Mouse (Mus musculus) adrenal gland, postnatal 25 days (tissue): ENCODE results near the gene 4931414P19Rik. TPM values are rescaled to one million over a fixed set of nuclear protein-coding genes. Genes with fewer than 3 reads are reported as not detected.

Source experiments
- DNase-seq: peaks from one replicate; pipeline ENCODE4 v3.0.0; 2021; ENCODE audit warnings: mixed read lengths
- microRNA-seq, 2 experiments: library from miRNA; unstranded; fragments of <30 nt; microRNA quantifications; one replicate each; pipeline ENCODE4 v1.2.0; 2021
- total RNA-seq: library from RNA; stranded (reverse); gene quantifications from 2 replicates; pipeline ENCODE4 v1.2.3, GENCODE M21; 2021

4931414P19Rik gene
- total RNA-seq, 1 experiment from 2014 or later = 12.2 TPM

- no peak for DNase-seq
Observed at GRCm38 (mm10) chr14:54540771-54541170, 65.0 kb downstream of the 4931414P19Rik start.

DNA sequence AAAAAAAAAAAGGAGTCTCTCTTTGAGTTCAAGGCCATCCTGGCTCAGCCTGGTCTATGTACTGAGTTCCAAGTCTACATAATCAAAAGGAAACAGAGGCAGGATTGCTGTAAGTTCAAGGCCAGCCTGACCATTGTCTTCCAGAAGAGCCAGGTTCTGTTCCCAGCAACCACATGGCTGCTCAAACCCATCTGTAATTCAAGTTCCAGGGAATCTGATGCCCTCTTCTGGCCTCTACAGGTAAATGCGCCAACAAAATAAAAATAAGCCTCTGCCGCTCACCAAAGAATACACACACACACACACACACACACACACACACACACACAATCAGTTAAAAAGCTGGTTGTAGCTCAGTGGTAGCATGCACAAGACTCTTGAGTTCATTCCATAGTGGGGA lies 67.2 kb downstream of the 4931414P19Rik start:
- DNase-seq = no peak

Small RNA genes lying within 50 kb of the gene (microRNA-seq; reads per million reads assigned to microRNA genes)
- gene Mir686 (0 reads per million in 2 experiments), gene Mir6948 (0 to 0.34 reads per million in 2 experiments)

Other genes with a start within 250 kb of the 4931414P19Rik start
- gene Oxa1l, start 245.2 kb downstream of the 4931414P19Rik start, total RNA-seq = 111 and 126 TPM in 2 replicates
- gene Slc7a7, start 188.2 kb downstream of the 4931414P19Rik start, total RNA-seq = 5.4 and 5.9 TPM in 2 replicates
- 197 and 205 TPM in 2 replicates for gene Mrpl52, start 179.1 kb downstream of the 4931414P19Rik start, total RNA-seq
- 56.4 and 68.5 TPM in 2 replicates for gene Mmp14, start 174.4 kb downstream of the 4931414P19Rik start, total RNA-seq
- gene Lrp10, start 141.9 kb downstream of the 4931414P19Rik start, total RNA-seq = 109 and 130 TPM in 2 replicates
- 0.64 and 0.67 TPM in 2 replicates for gene Rem2, start 129.9 kb downstream of the 4931414P19Rik start, total RNA-seq
- gene Prmt5, start 88.5 kb downstream of the 4931414P19Rik start, total RNA-seq = 46.6 and 48.6 TPM in 2 replicates
- 29.5 and 32.5 TPM in 2 replicates for gene Haus4, start 51.4 kb downstream of the 4931414P19Rik start, total RNA-seq
- gene Ajuba, start 28.4 kb downstream of the 4931414P19Rik start, total RNA-seq = 19.6 and 24.2 TPM in 2 replicates
- gene Psmb5, start 12.0 kb upstream of the 4931414P19Rik start, total RNA-seq = 360 and 367 TPM in 2 replicates
- gene Psmb11, start 15.4 kb upstream of the 4931414P19Rik start, total RNA-seq = not detected in 2 replicates
- not detected in 2 replicates for gene Gm17606, start 35.0 kb upstream of the 4931414P19Rik start, total RNA-seq
- gene Cdh24, start 35.4 kb upstream of the 4931414P19Rik start, total RNA-seq = 1.4 and 1.6 TPM in 2 replicates
- 39.3 and 39.9 TPM in 2 replicates for gene 1700123O20Rik, start 80.2 kb upstream of the 4931414P19Rik start, total RNA-seq
- 233 and 235 TPM in 2 replicates for gene Acin1, start 80.9 kb upstream of the 4931414P19Rik start, total RNA-seq
- not detected in 2 replicates for gene Gm29776, start 92.8 kb upstream of the 4931414P19Rik start, total RNA-seq
- not detected in 2 replicates for gene Cebpe, start 106.2 kb upstream of the 4931414P19Rik start, total RNA-seq
- gene Slc7a8, start 176.0 kb upstream of the 4931414P19Rik start, total RNA-seq = 58.4 and 64.6 TPM in 2 replicates
- 1.2 TPM in 1 of 2 replicates, not detected in the other for gene Rnf212b, start 208.1 kb upstream of the 4931414P19Rik start, total RNA-seq